Mouse (Mus musculus): ENCODE measurements around the gene Opn5.

GRCm38 (mm10) chr17:42602829-42603784, 8.1 kb downstream of the Opn5 start:
- TF ChIP-seq CTCF (IDR thresholded peaks at IDR 0.05; ENCODE audit: low read depth) = peak; percentile 98
- no peak for TF ChIP-seq EP300 (IDR thresholded peaks at IDR 0.05; ENCODE audit: low read depth)
